Mouse (Mus musculus) fibroblast of lung, adult 2 months (primary cell): ENCODE data around the gene Gba2.
"Not testable (repeated sequence)": the region's sequence is repeated elsewhere in the genome, so short reads cannot be mapped to it uniquely, and the experiment has no call there.

Experiments used
- DNase-seq: peaks from one replicate; pipeline ENCODE4 v3.0.0-alpha.2; 2011; ENCODE audit warnings: low read depth

The Gba2 gene

GRCm38 (mm10) chr4:43552437-43552836 lies 26.2 kb downstream of the Gba2 start:
- no peak for DNase-seq

DNA sequence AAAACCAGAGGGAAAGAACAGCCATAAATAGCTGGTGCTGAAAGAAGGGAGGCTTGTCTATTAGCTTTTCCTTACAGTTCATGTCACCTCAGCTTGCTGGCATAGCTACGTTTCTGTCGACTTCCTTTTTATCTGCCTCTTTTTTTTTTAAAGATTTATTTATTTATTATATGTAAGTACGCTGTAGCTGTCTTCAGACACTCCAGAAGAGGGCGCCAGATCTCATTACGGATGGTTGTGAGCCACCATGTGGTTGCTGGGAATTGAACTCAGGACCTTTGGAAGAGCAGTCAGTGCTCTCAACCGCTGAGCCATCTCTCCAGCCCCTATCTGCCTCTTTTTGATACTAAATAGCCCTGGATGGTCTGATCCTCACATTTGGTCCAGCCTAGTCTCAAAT lies 26.8 kb downstream of the Gba2 start:
- not testable (repeated sequence) for DNase-seq

GRCm38 (mm10) chr4:43549055-43549454 lies 29.6 kb downstream of the Gba2 start:
- DNase-seq = no peak

DNA sequence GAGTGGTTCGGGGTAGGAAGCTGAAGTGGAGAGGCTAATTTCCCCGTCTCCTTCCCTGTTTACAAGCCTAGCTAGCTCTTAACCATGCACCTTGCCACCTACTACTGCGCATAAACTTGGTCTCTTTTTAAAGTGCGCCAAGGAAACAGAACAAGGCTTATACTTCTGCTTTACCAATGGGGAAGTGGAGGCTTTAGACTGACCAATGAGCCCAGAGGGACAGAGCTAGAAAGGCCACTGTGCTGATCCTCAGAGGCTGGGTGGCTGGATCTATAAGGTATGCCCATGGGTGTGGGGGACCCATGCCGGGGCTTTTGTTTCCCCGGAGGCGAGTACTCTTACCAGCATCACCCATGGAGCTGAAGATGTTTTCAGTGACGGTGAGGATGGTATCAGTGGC lies 31.5 kb downstream of the Gba2 start:
- DNase-seq = no peak

- no peak for DNase-seq
Observed at GRCm38 (mm10) chr4:43546375-43547047, 32.2 kb downstream of the Gba2 start.

- no peak for DNase-seq
Observed at GRCm38 (mm10) chr4:43542044-43542443, 36.6 kb downstream of the Gba2 start.

DNA sequence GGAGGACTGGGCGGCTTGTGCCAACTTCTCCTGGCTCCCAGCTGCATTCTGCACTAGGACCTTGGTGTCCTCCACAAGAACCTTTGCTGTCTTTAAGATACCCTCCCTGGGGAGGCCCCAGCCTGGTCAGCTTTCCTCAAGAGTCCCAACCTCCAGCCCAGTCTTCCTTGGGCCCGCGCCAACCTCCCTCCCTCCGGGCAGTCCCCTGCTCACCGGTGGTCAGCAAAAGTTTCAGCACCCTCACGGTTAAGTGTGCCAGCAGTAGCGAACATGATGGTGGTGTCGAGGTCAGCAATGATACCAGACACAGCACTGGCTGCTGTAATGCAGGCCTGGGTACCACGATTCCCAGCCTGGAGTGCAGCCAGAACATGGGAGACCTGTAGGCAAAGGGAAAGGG lies 42.6 kb downstream of the Gba2 start:
- no peak for DNase-seq

GRCm38 (mm10) chr4:43535628-43536027 lies 43.0 kb downstream of the Gba2 start:
- DNase-seq = no peak

DNA sequence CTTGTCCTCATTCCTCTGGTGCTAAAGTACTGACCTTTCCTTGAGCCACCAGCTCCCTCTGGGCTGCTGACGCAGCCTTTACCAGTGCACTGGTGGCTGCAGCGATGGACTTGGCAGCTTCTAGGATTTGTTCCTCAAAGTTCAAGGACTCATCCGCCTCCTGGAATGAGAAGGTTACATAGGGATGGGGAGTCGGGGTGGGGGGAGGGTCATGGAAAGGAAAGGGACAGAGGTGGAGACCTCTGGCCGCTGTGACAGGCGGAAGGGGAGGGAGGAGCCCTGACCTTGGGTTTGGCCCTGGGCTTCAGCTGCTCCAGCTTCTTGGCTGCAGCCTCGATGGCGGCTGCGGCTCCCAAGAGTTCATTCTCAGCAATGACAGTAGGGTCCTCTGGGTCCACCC lies 45.4 kb downstream of the Gba2 start:
- DNase-seq = no peak

GRCm38 (mm10) chr4:43530581-43530980 lies 48.1 kb downstream of the Gba2 start:
- no peak for DNase-seq

- no peak for DNase-seq
Observed at GRCm38 (mm10) chr4:43530081-43530501, 48.6 kb downstream of the Gba2 start.

DNA sequence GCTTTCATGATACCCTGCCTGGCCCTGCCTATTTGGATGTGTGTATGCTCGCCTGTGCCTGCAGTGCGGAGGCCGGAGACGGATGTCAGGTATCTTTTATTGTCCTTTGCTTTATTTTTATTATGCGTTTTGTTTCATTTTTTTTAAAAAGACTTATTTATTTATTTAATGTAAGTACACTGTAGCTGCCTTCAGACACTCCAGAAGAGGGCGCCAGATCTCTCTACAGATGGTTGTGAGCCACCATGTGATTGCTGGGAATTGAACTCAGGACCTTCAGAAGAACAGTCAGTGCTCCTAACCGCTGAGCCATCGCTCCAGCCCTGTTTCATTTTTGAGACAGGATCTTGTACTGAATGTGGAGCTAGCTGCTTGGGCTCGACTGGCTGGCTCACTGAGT lies 50.2 kb downstream of the Gba2 start:
- no peak for DNase-seq

GRCm38 (mm10) chr4:43527880-43528279 lies 50.8 kb downstream of the Gba2 start:
- DNase-seq = no peak

DNA sequence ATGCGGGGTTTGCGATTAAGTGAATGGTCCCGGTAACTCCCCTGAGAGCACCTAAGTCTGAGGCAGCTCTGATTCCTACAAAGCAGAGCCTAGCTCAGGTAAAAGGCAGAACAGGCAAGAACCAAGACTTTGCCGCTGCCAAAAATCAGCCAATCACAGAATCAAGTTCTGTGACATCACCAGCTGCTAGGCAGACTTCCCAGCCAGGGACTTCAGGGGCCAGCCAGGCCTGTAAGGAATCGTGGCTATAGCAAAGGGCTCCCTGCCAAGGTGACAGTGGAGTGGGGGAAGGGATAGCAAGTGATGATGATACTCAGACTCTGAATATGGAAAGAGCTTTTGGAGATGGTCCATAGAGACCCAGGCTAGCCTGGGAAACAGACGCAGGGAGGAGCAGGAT lies 58.7 kb downstream of the Gba2 start:
- DNase-seq = no peak

- no peak for DNase-seq
Observed at GRCm38 (mm10) chr4:43519551-43519950, 59.1 kb downstream of the Gba2 start.
